Mouse (Mus musculus): Measurements from ENCODE around the gene Hmgcr. TPM values are rescaled to one million over a fixed set of nuclear protein-coding genes. Genes with fewer than 3 reads are reported as not detected.

Hmgcr gene
- polyA plus RNA-seq, 1 experiment from 2014 or later = 153 TPM

GRCm38 (mm10) chr13:96658936-96659335 lies 11.8 kb downstream of the Hmgcr start:
- peaks cover 100% of the 10 kb centered on the region for H3K36me3 ChIP-seq
- no peaks in the 10 kb centered on the region for H3K9me3 ChIP-seq (replicated peaks)
- no peaks in the 10 kb centered on the region for H3K27me3 ChIP-seq (ENCODE audit: low read depth, poor library complexity, severe bottlenecking)
- no peak overlapping the region for H3K4me3 ChIP-seq
- H3K4me1 ChIP-seq = no peaks in the 10 kb centered on the region
- no peak overlapping the region for H3K27ac ChIP-seq (replicated peaks)
- WGBS = 97% methylated on average over 7 of the region's 7 CpGs
- DNase-seq (ENCODE audit: low spot score) = no peak

- no peak overlapping the region for H3K4me3 ChIP-seq
- 78% methylated on average over 1 of the region's 1 CpGs for WGBS
- H3K36me3 ChIP-seq = peaks cover 100% of the 10 kb centered on the region
These were observed 14.1 kb downstream of the Hmgcr start for GRCm38 (mm10) chr13:96656673-96657072.

GRCm38 (mm10) chr13:96653041-96653440 lies 17.7 kb downstream of the Hmgcr start:
- 94% methylated on average over 9 of the region's 9 CpGs for WGBS
- DNase-seq (ENCODE audit: low spot score) = no peak
- peaks cover 100% of the 10 kb centered on the region for H3K36me3 ChIP-seq

More at GRCm38 (mm10) chr13:96656673-96657072, 14.1 kb downstream of the Hmgcr start:
- Histone ChIP-seq H3K4me1 (no peaks in the 10 kb centered on the region), H3K9me3 (replicated peaks) (no peaks in the 10 kb centered on the region), H3K27ac (replicated peaks) (no peak overlapping the region), H3K27me3 (ENCODE audit: low read depth, poor library complexity, severe bottlenecking) (no peaks in the 10 kb centered on the region)
- no peak for DNase-seq (ENCODE audit: low spot score)

GRCm38 (mm10) chr13:96645822-96646221 lies 24.9 kb downstream of the Hmgcr start:
- no peak overlapping the region for H3K27ac ChIP-seq (replicated peaks)
- no peaks in the 10 kb centered on the region for H3K4me1 ChIP-seq
- H3K36me3 ChIP-seq = peaks cover 38% of the 10 kb centered on the region
- H3K4me3 ChIP-seq = no peak overlapping the region
- no peak for DNase-seq (ENCODE audit: low spot score)
- no peaks in the 10 kb centered on the region for H3K27me3 ChIP-seq (ENCODE audit: low read depth, poor library complexity, severe bottlenecking)
- 70% methylated on average over 5 of the region's 5 CpGs for WGBS
- no peaks in the 10 kb centered on the region for H3K9me3 ChIP-seq (replicated peaks)

More at GRCm38 (mm10) chr13:96653041-96653440, 17.7 kb downstream of the Hmgcr start:
- H3K27me3 ChIP-seq (ENCODE audit: low read depth, poor library complexity, severe bottlenecking) = no peaks in the 10 kb centered on the region
- no peak overlapping the region for H3K4me3 ChIP-seq
- no peaks in the 10 kb centered on the region for H3K9me3 ChIP-seq (replicated peaks)
- no peaks in the 10 kb centered on the region for H3K4me1 ChIP-seq
- H3K27ac ChIP-seq (replicated peaks) = no peak overlapping the region

GRCm38 (mm10) chr13:96644168-96644567 lies 26.6 kb downstream of the Hmgcr start:
- peaks cover 24% of the 10 kb centered on the region for H3K36me3 ChIP-seq
- no peak for DNase-seq (ENCODE audit: low spot score)
- H3K4me1 ChIP-seq = no peaks in the 10 kb centered on the region
- no peak overlapping the region for H3K4me3 ChIP-seq
- no peaks in the 10 kb centered on the region for H3K27me3 ChIP-seq (ENCODE audit: low read depth, poor library complexity, severe bottlenecking)
- WGBS = 87% methylated on average over 2 of the region's 2 CpGs
- H3K27ac ChIP-seq (replicated peaks) = no peak overlapping the region
- H3K9me3 ChIP-seq (replicated peaks) = no peaks in the 10 kb centered on the region

GRCm38 (mm10) chr13:96630396-96630795 lies 40.3 kb downstream of the Hmgcr start:
- 94% methylated on average over 4 of the region's 4 CpGs for WGBS
- Histone ChIP-seq H3K27me3 (ENCODE audit: low read depth, poor library complexity, severe bottlenecking) (no peaks in the 10 kb centered on the region), H3K36me3 (peaks cover 50% of the 10 kb centered on the region), H3K4me1 (no peaks in the 10 kb centered on the region), H3K9me3 (replicated peaks) (no peaks in the 10 kb centered on the region), H3K4me3 (no peak overlapping the region), H3K27ac (replicated peaks) (no peak overlapping the region)
- no peak for DNase-seq (ENCODE audit: low spot score)

- 84% methylated on average over 1 of the region's 1 CpGs for WGBS
- no peak for DNase-seq (ENCODE audit: low spot score)
- H3K27me3 ChIP-seq (ENCODE audit: low read depth, poor library complexity, severe bottlenecking) = no peaks in the 10 kb centered on the region
- H3K36me3 ChIP-seq = peaks cover 15% of the 10 kb centered on the region; the same call in 1 of the 2 replicates
- no peak overlapping the region for H3K4me3 ChIP-seq
- H3K27ac ChIP-seq (replicated peaks) = no peak overlapping the region
- no peaks in the 10 kb centered on the region for H3K9me3 ChIP-seq (replicated peaks)
- no peaks in the 10 kb centered on the region for H3K4me1 ChIP-seq
These were observed 49.8 kb downstream of the Hmgcr start for GRCm38 (mm10) chr13:96620891-96621290.

GRCm38 (mm10) chr13:96614615-96615014 lies 56.1 kb downstream of the Hmgcr start:
- no peaks in the 10 kb centered on the region for H3K27me3 ChIP-seq (ENCODE audit: low read depth, poor library complexity, severe bottlenecking)
- no peaks in the 10 kb centered on the region for H3K9me3 ChIP-seq (replicated peaks)
- H3K4me1 ChIP-seq = no peaks in the 10 kb centered on the region
- 93% methylated on average over 3 of the region's 3 CpGs for WGBS
- DNase-seq (ENCODE audit: low spot score) = no peak
- no peak overlapping the region for H3K27ac ChIP-seq (replicated peaks)
- H3K36me3 ChIP-seq = peaks cover 14% of the 10 kb centered on the region
- H3K4me3 ChIP-seq = no peak overlapping the region

GRCm38 (mm10) chr13:96604242-96604641 lies 66.5 kb downstream of the Hmgcr start:
- no peaks in the 10 kb centered on the region for H3K27me3 ChIP-seq (ENCODE audit: low read depth, poor library complexity, severe bottlenecking)
- no peaks in the 10 kb centered on the region for H3K9me3 ChIP-seq (replicated peaks)
- H3K4me1 ChIP-seq = peaks cover 8% of the 10 kb centered on the region; the same call in 1 of the 2 replicates
- WGBS = 97% methylated on average over 2 of the region's 2 CpGs
- peaks cover 38% of the 10 kb centered on the region for H3K36me3 ChIP-seq
- H3K27ac ChIP-seq (replicated peaks) = no peak overlapping the region
- no peak for DNase-seq (ENCODE audit: low spot score)
- no peak overlapping the region for H3K4me3 ChIP-seq

- DNase-seq (ENCODE audit: low spot score) = no peak
- no peaks in the 10 kb centered on the region for H3K27me3 ChIP-seq (ENCODE audit: low read depth, poor library complexity, severe bottlenecking)
- no peaks in the 10 kb centered on the region for H3K9me3 ChIP-seq (replicated peaks)
- H3K4me3 ChIP-seq = no peak overlapping the region
- peaks cover 19% of the 10 kb centered on the region for H3K36me3 ChIP-seq
- WGBS = 94% methylated on average over 9 of the region's 9 CpGs
- H3K27ac ChIP-seq (replicated peaks) = no peak overlapping the region
- no peaks in the 10 kb centered on the region for H3K4me1 ChIP-seq
These were observed 71.6 kb downstream of the Hmgcr start for GRCm38 (mm10) chr13:96599182-96599581.

Other genes with a start within 250 kb of the Hmgcr start
- gene Ankdd1b, start 199.7 kb downstream of the Hmgcr start, polyA plus RNA-seq (2016; fragmentation: Nextera tagmentation; extraction: Ambion mirVana) = not detected in 2 replicates
- gene Gm17622, start 180.2 kb downstream of the Hmgcr start, polyA plus RNA-seq (2016; fragmentation: Nextera tagmentation; extraction: Ambion mirVana) = not detected in 2 replicates
- 8.6 and 9.5 TPM in 2 replicates for gene Polk, start 128.4 kb downstream of the Hmgcr start, polyA plus RNA-seq (2016; fragmentation: Nextera tagmentation; extraction: Ambion mirVana)
- 5.9 and 7.1 TPM in 2 replicates for gene Col4a3bp, start 128.3 kb downstream of the Hmgcr start, polyA plus RNA-seq (2016; fragmentation: Nextera tagmentation; extraction: Ambion mirVana)
- not detected in 2 replicates for gene Ankrd31, start 77.3 kb upstream of the Hmgcr start, polyA plus RNA-seq (2016; fragmentation: Nextera tagmentation; extraction: Ambion mirVana)